Mouse (Mus musculus) CD4-positive helper T cell, adult 2 months (primary cell): ENCODE data around the gene R3hdml.
"Not testable (repeated sequence)": the region's sequence is repeated elsewhere in the genome, so short reads cannot be mapped to it uniquely, and the experiment has no call there.

ENCODE experiments used
- DNase-seq: peaks from one replicate; pipeline ENCODE4 v3.0.0-alpha.2; 2012; ENCODE audit warnings: low read depth, missing footprints, low spot score

R3hdml gene

GRCm38 (mm10) chr2:163492018-163492417 is at the start of gene R3hdml:
TSS of gene R3hdml (plus strand) at chr2:163492318.
- no peak for DNase-seq

- no peak for DNase-seq
Measured at GRCm38 (mm10) chr2:163443543-163443942, 48.6 kb upstream of the R3hdml start.

- DNase-seq = no peak
Measured at GRCm38 (mm10) chr2:163444017-163444416, 48.1 kb upstream of the R3hdml start.

- DNase-seq = no peak
Measured at GRCm38 (mm10) chr2:163447375-163447774, 44.7 kb upstream of the R3hdml start.

- DNase-seq = no peak
Measured at GRCm38 (mm10) chr2:163449276-163449675, 42.8 kb upstream of the R3hdml start.

GRCm38 (mm10) chr2:163450668-163451295 is 41.3 kb upstream of the R3hdml start:
- DNase-seq = no peak

GRCm38 (mm10) chr2:163452738-163453137 is 39.4 kb upstream of the R3hdml start:
- DNase-seq = no peak

- DNase-seq = no peak
Measured at GRCm38 (mm10) chr2:163453378-163453777, 38.7 kb upstream of the R3hdml start.

- no peak for DNase-seq
Measured at GRCm38 (mm10) chr2:163458539-163459265, 33.4 kb upstream of the R3hdml start.

- DNase-seq = no peak
Measured at GRCm38 (mm10) chr2:163459380-163459779, 32.7 kb upstream of the R3hdml start.

- DNase-seq = no peak
Measured at GRCm38 (mm10) chr2:163460622-163461021, 31.5 kb upstream of the R3hdml start.

GRCm38 (mm10) chr2:163461307-163461706 is 30.8 kb upstream of the R3hdml start:
- DNase-seq = not testable (repeated sequence)

- DNase-seq = no peak
Measured at GRCm38 (mm10) chr2:163462386-163462785, 29.7 kb upstream of the R3hdml start.

GRCm38 (mm10) chr2:163462801-163463200 is 29.3 kb upstream of the R3hdml start:
- DNase-seq = no peak

- no peak for DNase-seq
Measured at GRCm38 (mm10) chr2:163463251-163463769, 28.8 kb upstream of the R3hdml start.

GRCm38 (mm10) chr2:163463998-163464397 is 28.1 kb upstream of the R3hdml start:
- no peak for DNase-seq

- no peak for DNase-seq
Measured at GRCm38 (mm10) chr2:163464562-163464961, 27.6 kb upstream of the R3hdml start.

- DNase-seq = no peak
Measured at GRCm38 (mm10) chr2:163466771-163467170, 25.3 kb upstream of the R3hdml start.

GRCm38 (mm10) chr2:163467585-163467984 is 24.5 kb upstream of the R3hdml start:
- DNase-seq = no peak

GRCm38 (mm10) chr2:163468866-163469265 is 23.3 kb upstream of the R3hdml start:
- no peak for DNase-seq

- no peak for DNase-seq
Measured at GRCm38 (mm10) chr2:163469711-163470110, 22.4 kb upstream of the R3hdml start.

- no peak for DNase-seq
Measured at GRCm38 (mm10) chr2:163471136-163471535, 21.0 kb upstream of the R3hdml start.
